Mouse (Mus musculus): ENCODE results near the gene Osbpl7. TPM values are rescaled to one million over a fixed set of nuclear protein-coding genes. Genes with fewer than 3 reads are reported as not detected.

Gene Osbpl7
- total RNA-seq, 2 experiments from 2014 or later, result 5.1 to 5.5 TPM

Small RNAs within 50 kb of the gene (microRNA-seq; reads per million reads assigned to microRNA genes)
- gene Mir8103, result 2.2 reads per million

Other genes with a start within 250 kb of the Osbpl7 start
- 100 to 1,000 TPM; 346 to 370 TPM for gene Nfe2l1, start 220.7 kb upstream of the Osbpl7 start, total RNA-seq (2021)
- gene Copz2, start 200.8 kb upstream of the Osbpl7 start, total RNA-seq (2021), result 10 to 100 TPM; 33.4 to 37.5 TPM
- 10 to 100 TPM; 21.6 to 23.2 TPM for gene Cdk5rap3, start 134.1 kb upstream of the Osbpl7 start, total RNA-seq (2021)
- gene Prr15l, start 122.5 kb upstream of the Osbpl7 start, total RNA-seq (2021), result 1 to 10 TPM; 1.7 to 2.3 TPM
- gene Pnpo, start 106.6 kb upstream of the Osbpl7 start, total RNA-seq (2021), result 10 to 100 TPM; 11.3 to 12.9 TPM
- 10 to 100 TPM in 1 of 2 experiments, 1 to 10 TPM in 1; 9.8 to 11.6 TPM for gene Sp2, start 67.7 kb upstream of the Osbpl7 start, total RNA-seq (2021)
- gene Sp6, start 37.2 kb upstream of the Osbpl7 start, total RNA-seq (2021), result under 1 TPM; 0.11 to 0.29 TPM
- gene Scrn2, start 20.7 kb upstream of the Osbpl7 start, total RNA-seq (2021), result 10 to 100 TPM; 11.9 to 13.2 TPM
- gene Lrrc46, start 9.2 kb upstream of the Osbpl7 start, total RNA-seq (2021), result under 1 TPM in 1 of 2 experiments, not detected in 1; 0.50 TPM
- gene Mrpl10, start 9.1 kb upstream of the Osbpl7 start, total RNA-seq (2021), result 10 to 100 TPM; 81.0 to 85.2 TPM
- gene Tbx21, start 64.7 kb downstream of the Osbpl7 start, total RNA-seq (2021), result not detected
- 10 to 100 TPM; 13.3 to 16.7 TPM for gene Tbkbp1, start 100.9 kb downstream of the Osbpl7 start, total RNA-seq (2021)
- gene Kpnb1, start 137.3 kb downstream of the Osbpl7 start, total RNA-seq (2021), result 10 to 100 TPM; 80.0 to 81.2 TPM
- 10 to 100 TPM; 75.6 to 79.8 TPM for gene Npepps, start 230.0 kb downstream of the Osbpl7 start, total RNA-seq (2021)

All from heart, postnatal 25 days (tissue).